Mouse (Mus musculus) c-Kit-positive CD71-negative TER-119-negative erythroid progenitor cells, embryonic 14.5 days (primary cell): ENCODE measurements at regions not wholly inside any gene's neighbourhood (a gene's known extent, or its start where the extent isn't known, plus 50 kb on each side); places are given as distances from the start of the nearest gene placed in this dataset.
A peak's percentile ranks its signal among the peaks of the same experiment; 100 is the strongest.

Source experiments
- DNase-seq: peaks from one replicate; pipeline ENCODE4 v3.0.0-alpha.2; 2013; ENCODE audit warnings: low read depth

GRCm38 (mm10) chr9:112014796-112015195, 220.9 kb downstream of the Arpp21 start:
- no peak for DNase-seq

- no peak for DNase-seq
These were observed 241.3 kb downstream of the Arpp21 start for GRCm38 (mm10) chr9:111994401-111994800.

GRCm38 (mm10) chr9:111993844-111994243, 241.9 kb downstream of the Arpp21 start:
- no peak for DNase-seq

GRCm38 (mm10) chr9:111990060-111990459, 245.7 kb downstream of the Arpp21 start:
- DNase-seq = no peak

GRCm38 (mm10) chr9:111963405-111964037, 272.2 kb downstream of the Arpp21 start:
- no peak for DNase-seq

GRCm38 (mm10) chr9:111957799-111958198, 267.7 kb upstream of the Stac start:
- DNase-seq = no peak

GRCm38 (mm10) chr9:111939271-111940067, 249.3 kb upstream of the Stac start:
- DNase-seq = no peak

GRCm38 (mm10) chr9:111932455-111932854, 242.3 kb upstream of the Stac start:
- DNase-seq = no peak

- DNase-seq = peak; percentile 25
These were observed 228.3 kb upstream of the Stac start for GRCm38 (mm10) chr9:111918275-111918940.

GRCm38 (mm10) chr9:111916684-111917535, 226.8 kb upstream of the Stac start:
- DNase-seq = peak; percentile 28

GRCm38 (mm10) chr9:111908806-111909205, 218.7 kb upstream of the Stac start:
- no peak for DNase-seq

- DNase-seq = no peak
These were observed 210.0 kb upstream of the Stac start for GRCm38 (mm10) chr9:111900196-111900595.

- no peak for DNase-seq
These were observed 207.5 kb upstream of the Stac start for GRCm38 (mm10) chr9:111897626-111898025.

GRCm38 (mm10) chr9:111879710-111880109, 189.6 kb upstream of the Stac start:
- no peak for DNase-seq

GRCm38 (mm10) chr9:111876846-111877245, 186.7 kb upstream of the Stac start:
- no peak for DNase-seq

GRCm38 (mm10) chr9:111870466-111870865, 180.3 kb upstream of the Stac start:
- no peak for DNase-seq

- no peak for DNase-seq
These were observed 179.7 kb upstream of the Stac start for GRCm38 (mm10) chr9:111869801-111870382.

- DNase-seq = no peak
These were observed 167.9 kb upstream of the Stac start for GRCm38 (mm10) chr9:111858051-111858450.

GRCm38 (mm10) chr9:111854976-111855375, 164.8 kb upstream of the Stac start:
- DNase-seq = no peak

- no peak for DNase-seq
These were observed 156.2 kb upstream of the Stac start for GRCm38 (mm10) chr9:111846366-111846765.

GRCm38 (mm10) chr9:111841151-111841550, 151.0 kb upstream of the Stac start:
- no peak for DNase-seq
